Mouse (Mus musculus) naive thymus-derived CD4-positive, alpha-beta T cell, adult 2 months (primary cell): ENCODE measurements around the gene Dhx8.
A peak's percentile ranks its signal among the peaks of the same experiment; 100 is the strongest.

Experiments used
- DNase-seq: peaks from one replicate; pipeline ENCODE4 v3.0.0-alpha.2; 2011; ENCODE audit warnings: low read depth

The Dhx8 gene

GRCm38 (mm10) chr11:101798083-101798482 lies 65.4 kb downstream of the Dhx8 start:
- no peak for DNase-seq

GRCm38 (mm10) chr11:101801386-101801785 lies 68.7 kb downstream of the Dhx8 start:
- DNase-seq = no peak

GRCm38 (mm10) chr11:101805113-101805704 lies 72.5 kb downstream of the Dhx8 start:
- no peak for DNase-seq

GRCm38 (mm10) chr11:101806741-101807140 lies 74.0 kb downstream of the Dhx8 start:
- no peak for DNase-seq

- DNase-seq = no peak
Observed at GRCm38 (mm10) chr11:101807266-101807665, 74.5 kb downstream of the Dhx8 start.

GRCm38 (mm10) chr11:101809060-101809828 lies 76.5 kb downstream of the Dhx8 start:
- no peak for DNase-seq

GRCm38 (mm10) chr11:101813259-101813658 lies 80.5 kb downstream of the Dhx8 start:
- peak; percentile 78 for DNase-seq

GRCm38 (mm10) chr11:101814375-101815102 lies 81.8 kb downstream of the Dhx8 start:
- DNase-seq = peak; percentile 69

GRCm38 (mm10) chr11:101815103-101816085 lies 82.7 kb downstream of the Dhx8 start:
- no peak for DNase-seq
